10 mouse cellular contexts compared by ENCODE assay signal in genomic region chr13:43122306-43123070, GRCm38 (mm10). TPM values are rescaled to one million over a fixed set of nuclear protein-coding genes. Genes with fewer than 3 reads are reported as not detected.
DNase-seq lines count a peak whose midpoint lies in the region; ATAC-seq and TF ChIP-seq lines count a peak whose summit lies in the region.
"Had no signal": no experiment of that assay in that cellular context is flagged by ENCODE, and none has a peak within 500 bp of the region (broad histone marks: within the 10 kb centered on the region; RNA-seq: fewer than 3 reads in every experiment).

No protein-coding gene starts in this region.

- H3K4me1 ChIP-seq in kidney, postnatal 0 days (replicated peaks; ENCODE audit: insufficient read depth, low read length): peaks cover 20% of the 10 kb centered on the region
- peaks cover 38% of the 10 kb centered on the region for H3K4me1 ChIP-seq in E14TG2a.4 (replicated peaks; ENCODE audit: low read depth, low read length)

- no peaks in the 10 kb centered on the region for H3K36me3 ChIP-seq in kidney, postnatal 0 days (ENCODE audit: insufficient read depth, low read length)
- H3K36me3 ChIP-seq in E14TG2a.4 (ENCODE audit: insufficient read depth, low read length): no peaks in the 10 kb centered on the region

- TF ChIP-seq CTCF in kidney, postnatal 0 days (IDR thresholded peaks at IDR 0.05; ENCODE audit: low read depth): no peak
- no peak for TF ChIP-seq CTCF in E14TG2a.4 (conservative IDR thresholded peaks at IDR 0.05; ENCODE audit: low read length)

- ATAC-seq in kidney, postnatal 0 days (replicated peaks; ENCODE audit: low FRiP score, low read depth): no peak; the same call in 1 of the 2 replicates
- ATAC-seq in cerebellum, adult (ENCODE audit: insufficient number of reproducible peaks, low FRiP score, low TSS enrichment): no peak
- no peak for ATAC-seq in inflammation-experienced regulatory T-cells, adult 6 months

- no peak overlapping the region for H3K9ac ChIP-seq in kidney, postnatal 0 days (ENCODE audit: low read depth, low read length)

- no peak overlapping the region for H3K4me3 ChIP-seq in kidney, postnatal 0 days (replicated peaks; ENCODE audit: low read depth, low read length)
- H3K4me3 ChIP-seq in E14TG2a.4 (replicated peaks; ENCODE audit: low read length): peak overlapping the region; percentile 52

- WGBS in kidney, postnatal 0 days: 52% methylated on average over 16 of the region's 16 CpGs

- H3K4me2 ChIP-seq in kidney, postnatal 0 days (ENCODE audit: low read length): 0 out of 2 replicates have a peak overlapping the region, but pooled peaks have one; percentile 8

- no peaks in the 10 kb centered on the region for H3K9me3 ChIP-seq in kidney, postnatal 0 days (replicated peaks; ENCODE audit: low read length)
- no peaks in the 10 kb centered on the region for H3K9me3 ChIP-seq in E14TG2a.4 (ENCODE audit: low read length)

- no peaks in the 10 kb centered on the region for H3K27me3 ChIP-seq in kidney, postnatal 0 days (ENCODE audit: insufficient read depth, low read length)
- H3K27me3 ChIP-seq in E14TG2a.4 (ENCODE audit: insufficient read depth, low read length): peaks cover 5% of the 10 kb centered on the region; the same call in 1 of the 2 replicates

- DNase-seq in kidney, postnatal 0 days (ENCODE audit: low spot score): peak; percentile 43
- DNase-seq in kidney, postnatal 25 days: no peak
- DNase-seq in embryo, embryonic 11 days: peak; percentile 36
- DNase-seq in heart, postnatal 10 days: peak; percentile 64
- DNase-seq in left cerebral cortex, postnatal 4 days: no peak
- DNase-seq: thymus, postnatal 25 days had no signal

- intact Hi-C loops in heart, postnatal 10 days (cut with DNase I): no loop called here
- intact Hi-C loops in left cerebral cortex, postnatal 4 days (cut with DNase I): no loop called here

- H3K27ac ChIP-seq in kidney, postnatal 0 days: peak overlapping the region; percentile 52
- H3K27ac ChIP-seq: macrophage had no signal

RNA-seq across cellular contexts. Expression of gene Tbc1d7, which starts 48.8 kb away (rescaled TPM):
- polyA plus RNA-seq in kidney, postnatal 0 days (2015; fragmentation: Nextera tagmentation; extraction: Ambion mirVana): 51.9 and 52.0 TPM in 2 replicates
- 10 to 100 TPM; 41.8 to 42.2 TPM for total RNA-seq in heart, postnatal 10 days (2021)
- 10 to 100 TPM; 34.5 to 37.3 TPM for total RNA-seq in left cerebral cortex, postnatal 4 days (2021)
- 10 to 100 TPM; 16.1 to 16.8 (median 16.8) TPM for polyA plus RNA-seq in inflammation-experienced regulatory T-cells, adult 6 months (2017; shearing (Covaris generic))

Comparison
In these comparisons a context has a peak if more than half of its experiments do, and no peak if none do; other contexts are left out.
1. DNase-seq: peak in kidney, postnatal 0 days (single experiment), embryo, embryonic 11 days (single experiment) and heart, postnatal 10 days (2 of 2); none in kidney, postnatal 25 days (0 of 2) and left cerebral cortex, postnatal 4 days (single experiment).